Mouse (Mus musculus): ENCODE data around the gene 2010111I01Rik. TPM values are rescaled to one million over a fixed set of nuclear protein-coding genes. Genes with fewer than 3 reads are reported as not detected.
A peak's percentile ranks its signal among the peaks of the same experiment; 100 is the strongest.

The 2010111I01Rik gene
- polyA plus RNA-seq, 1 experiment from 2014 or later, result 31.8 TPM

GRCm38 (mm10) chr13:63252295-63253010 lies 287.8 kb downstream of the 2010111I01Rik start:
- H3K4me3 ChIP-seq (ENCODE audit: low read depth, low read length), result no peak overlapping the region
- no peak for DNase-seq (ENCODE audit: low spot score, missing footprints)
- no peak overlapping the region for H3K27ac ChIP-seq (ENCODE audit: low read depth, low read length)
- H3K36me3 ChIP-seq (ENCODE audit: control insufficient read depth, insufficient read depth, low read length), result no peaks in the 10 kb centered on the region
- H3K4me1 ChIP-seq (ENCODE audit: control insufficient read depth, insufficient read depth, low read length), result no peaks in the 10 kb centered on the region
- WGBS, result 91% methylated on average over 2 of the region's 2 CpGs
- H3K4me2 ChIP-seq, result no peak overlapping the region
- ATAC-seq (ENCODE audit: low FRiP score), result no peak
- H3K9ac ChIP-seq (ENCODE audit: low read length), result no peak overlapping the region
- no peaks in the 10 kb centered on the region for H3K27me3 ChIP-seq (ENCODE audit: control insufficient read depth, insufficient read depth, low read length)
- no peaks in the 10 kb centered on the region for H3K9me3 ChIP-seq (ENCODE audit: control insufficient read depth, low read length)

DNA sequence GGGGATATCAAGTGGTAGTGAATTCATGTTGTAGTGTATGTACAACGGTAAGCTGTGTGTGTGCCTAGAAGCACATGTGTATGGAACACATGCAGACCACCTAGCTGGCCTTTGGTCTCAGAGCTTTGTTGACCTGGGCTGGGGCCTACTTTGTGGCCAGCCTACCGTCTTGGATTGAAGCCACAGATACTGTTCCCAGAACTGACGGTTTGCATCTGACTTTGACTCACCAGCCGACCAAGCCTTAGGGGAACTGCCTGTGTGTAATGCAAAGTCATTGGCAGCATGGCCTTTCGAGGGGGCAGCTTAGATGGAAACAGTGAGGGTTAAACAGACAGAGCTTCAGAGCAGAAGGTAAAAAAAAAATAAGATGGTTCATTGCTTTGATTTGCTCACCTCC lies 288.5 kb downstream of the 2010111I01Rik start:
- H3K27ac ChIP-seq (ENCODE audit: low read depth, low read length), result no peak overlapping the region
- WGBS, result 87% methylated on average over 5 of the region's 5 CpGs
- H3K9ac ChIP-seq (ENCODE audit: low read length), result no peak overlapping the region
- no peak overlapping the region for H3K4me2 ChIP-seq
- H3K4me1 ChIP-seq (ENCODE audit: control insufficient read depth, insufficient read depth, low read length), result no peaks in the 10 kb centered on the region
- no peaks in the 10 kb centered on the region for H3K36me3 ChIP-seq (ENCODE audit: control insufficient read depth, insufficient read depth, low read length)
- no peak for DNase-seq (ENCODE audit: low spot score, missing footprints)
- H3K4me3 ChIP-seq (ENCODE audit: low read depth, low read length), result no peak overlapping the region
- no peaks in the 10 kb centered on the region for H3K27me3 ChIP-seq (ENCODE audit: control insufficient read depth, insufficient read depth, low read length)
- no peak for ATAC-seq (ENCODE audit: low FRiP score)
- no peaks in the 10 kb centered on the region for H3K9me3 ChIP-seq (ENCODE audit: control insufficient read depth, low read length)

GRCm38 (mm10) chr13:63253886-63254636 lies 289.4 kb downstream of the 2010111I01Rik start:
- no peak overlapping the region for H3K9ac ChIP-seq (ENCODE audit: low read length)
- no peaks in the 10 kb centered on the region for H3K36me3 ChIP-seq (ENCODE audit: control insufficient read depth, insufficient read depth, low read length)
- H3K27me3 ChIP-seq (ENCODE audit: control insufficient read depth, insufficient read depth, low read length), result no peaks in the 10 kb centered on the region
- no peak overlapping the region for H3K4me2 ChIP-seq
- ATAC-seq (ENCODE audit: low FRiP score) (no peak), DNase-seq (ENCODE audit: low spot score, missing footprints) (no peak)
- H3K9me3 ChIP-seq (ENCODE audit: control insufficient read depth, low read length), result no peaks in the 10 kb centered on the region
- H3K4me3 ChIP-seq (ENCODE audit: low read depth, low read length), result no peak overlapping the region
- WGBS, result 91% methylated on average over 7 of the region's 7 CpGs
- no peak overlapping the region for H3K27ac ChIP-seq (ENCODE audit: low read depth, low read length)
- H3K4me1 ChIP-seq (ENCODE audit: control insufficient read depth, insufficient read depth, low read length), result peaks cover under 1% of the 10 kb centered on the region

DNA sequence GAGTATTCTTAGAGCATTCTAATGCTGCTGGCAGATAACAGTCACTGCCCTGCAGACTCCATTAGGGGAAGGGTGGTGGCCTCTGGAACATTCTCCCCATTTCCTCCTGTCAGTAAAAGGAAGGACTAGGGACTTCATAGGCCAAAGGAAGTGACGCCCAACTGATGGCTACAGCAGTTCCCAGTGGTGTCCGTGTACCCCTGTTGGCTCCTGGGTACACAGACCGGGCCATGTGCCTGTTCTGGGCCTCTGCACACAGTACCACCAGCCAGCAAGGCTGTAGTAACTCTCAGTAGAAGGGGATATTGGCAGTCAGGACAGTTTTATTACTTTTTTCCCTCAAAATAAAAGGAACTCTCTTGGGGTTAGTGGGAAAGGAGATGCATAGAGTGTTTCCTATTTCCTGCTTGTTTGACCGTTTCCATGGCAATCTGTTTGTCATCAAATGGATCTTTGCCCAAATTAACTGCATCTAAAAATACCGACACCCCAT lies 290.9 kb downstream of the 2010111I01Rik start:
- Histone ChIP-seq H3K27me3 (ENCODE audit: control insufficient read depth, insufficient read depth, low read length) (no peaks in the 10 kb centered on the region), H3K36me3 (ENCODE audit: control insufficient read depth, insufficient read depth, low read length) (no peaks in the 10 kb centered on the region), H3K27ac (ENCODE audit: low read depth, low read length) (no peak overlapping the region), H3K4me3 (ENCODE audit: low read depth, low read length) (no peak overlapping the region), H3K9ac (ENCODE audit: low read length) (no peak overlapping the region), H3K9me3 (ENCODE audit: control insufficient read depth, low read length) (no peaks in the 10 kb centered on the region), H3K4me1 (ENCODE audit: control insufficient read depth, insufficient read depth, low read length) (peaks cover 13% of the 10 kb centered on the region), H3K4me2 (no peak overlapping the region)
- 90% methylated on average over 5 of the region's 5 CpGs for WGBS
- ATAC-seq (ENCODE audit: low FRiP score) (no peak), DNase-seq (ENCODE audit: low spot score, missing footprints) (no peak)

DNA sequence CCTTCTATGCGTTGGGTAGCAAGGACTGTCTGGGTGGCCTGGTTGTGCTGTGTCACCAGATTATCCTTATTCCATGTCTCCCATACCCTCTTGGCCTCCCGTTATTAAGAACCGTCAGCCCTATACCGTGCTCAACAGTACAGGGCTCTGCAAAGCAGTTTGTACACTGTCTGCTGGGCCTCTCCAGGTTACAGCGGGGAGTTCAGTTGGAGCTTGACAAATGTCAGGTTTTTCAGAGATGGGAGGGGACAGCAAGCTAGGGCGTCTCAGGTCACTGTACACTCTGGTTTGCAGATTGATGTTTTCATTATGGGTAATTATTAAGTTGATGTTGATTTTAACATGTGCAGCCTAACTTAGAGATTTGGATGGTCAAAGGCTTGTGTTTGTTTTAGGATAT lies 291.5 kb downstream of the 2010111I01Rik start:
- Histone ChIP-seq H3K4me1 (ENCODE audit: control insufficient read depth, insufficient read depth, low read length) (peaks cover 18% of the 10 kb centered on the region), H3K27me3 (ENCODE audit: control insufficient read depth, insufficient read depth, low read length) (no peaks in the 10 kb centered on the region), H3K36me3 (ENCODE audit: control insufficient read depth, insufficient read depth, low read length) (no peaks in the 10 kb centered on the region), H3K9ac (ENCODE audit: low read length) (no peak overlapping the region), H3K4me3 (ENCODE audit: low read depth, low read length) (no peak overlapping the region), H3K4me2 (no peak overlapping the region), H3K9me3 (ENCODE audit: control insufficient read depth, low read length) (no peaks in the 10 kb centered on the region), H3K27ac (ENCODE audit: low read depth, low read length) (no peak overlapping the region)
- DNase-seq (ENCODE audit: low spot score, missing footprints) (no peak), ATAC-seq (ENCODE audit: low FRiP score) (no peak)
- 92% methylated on average over 6 of the region's 6 CpGs for WGBS

DNA sequence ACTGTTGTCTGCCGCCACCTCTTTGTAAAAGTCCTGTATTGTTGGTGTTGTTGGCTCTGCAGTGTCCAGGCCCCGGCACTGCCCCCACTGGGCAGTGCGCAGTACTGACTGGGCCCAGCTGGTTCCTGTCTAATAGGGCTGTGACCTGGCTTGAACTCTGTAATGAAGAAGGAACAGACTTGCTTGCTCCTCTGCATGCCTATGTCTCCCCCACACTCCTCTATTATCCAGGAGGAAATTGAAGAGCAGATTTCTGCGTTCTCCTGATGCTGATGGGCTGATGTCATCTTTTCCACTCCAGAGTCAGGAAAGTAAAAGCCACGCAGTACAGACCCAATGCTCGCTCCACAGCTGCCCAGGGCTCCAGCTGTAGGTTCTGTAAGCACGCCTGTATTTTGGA lies 292.1 kb downstream of the 2010111I01Rik start:
- no peak for DNase-seq (ENCODE audit: low spot score, missing footprints)
- 79% methylated on average over 7 of the region's 7 CpGs for WGBS

DNA sequence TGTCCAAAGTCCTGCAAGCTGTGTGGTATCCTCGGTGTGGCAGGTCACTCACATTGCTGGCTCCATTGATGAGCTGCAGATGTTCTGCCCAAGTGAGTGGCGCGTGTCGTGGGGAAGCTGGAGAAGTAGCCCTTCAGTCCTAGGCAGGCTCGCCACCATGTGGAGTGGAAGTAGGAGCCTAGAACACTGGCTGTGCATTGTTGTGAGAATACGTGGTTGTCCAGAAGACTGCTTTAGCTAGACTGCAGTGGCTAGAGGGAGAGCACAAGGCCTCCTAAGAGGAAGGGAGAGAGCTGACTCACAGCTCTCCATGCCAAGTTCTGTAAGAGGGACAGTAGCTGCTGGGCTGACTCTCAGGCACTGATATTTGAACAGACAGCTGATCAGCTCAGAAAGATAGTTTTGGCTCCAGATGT lies 293.5 kb downstream of the 2010111I01Rik start:
- Histone ChIP-seq H3K36me3 (ENCODE audit: control insufficient read depth, insufficient read depth, low read length) (no peaks in the 10 kb centered on the region), H3K4me1 (ENCODE audit: control insufficient read depth, insufficient read depth, low read length) (peaks cover 20% of the 10 kb centered on the region), H3K9ac (ENCODE audit: low read length) (no peak overlapping the region), H3K9me3 (ENCODE audit: control insufficient read depth, low read length) (no peaks in the 10 kb centered on the region), H3K4me2 (no peak overlapping the region), H3K4me3 (ENCODE audit: low read depth, low read length) (no peak overlapping the region), H3K27ac (ENCODE audit: low read depth, low read length) (no peak overlapping the region), H3K27me3 (ENCODE audit: control insufficient read depth, insufficient read depth, low read length) (no peaks in the 10 kb centered on the region)
- no peak for DNase-seq (ENCODE audit: low spot score, missing footprints)
- ATAC-seq (ENCODE audit: low FRiP score), result no peak
- 78% methylated on average over 6 of the region's 6 CpGs for WGBS

More for the DNA sequence above, 292.1 kb downstream of the 2010111I01Rik start:
- no peak overlapping the region for H3K4me2 ChIP-seq
- no peaks in the 10 kb centered on the region for H3K36me3 ChIP-seq (ENCODE audit: control insufficient read depth, insufficient read depth, low read length)
- no peak overlapping the region for H3K27ac ChIP-seq (ENCODE audit: low read depth, low read length)
- H3K4me1 ChIP-seq (ENCODE audit: control insufficient read depth, insufficient read depth, low read length), result peaks cover 20% of the 10 kb centered on the region
- no peaks in the 10 kb centered on the region for H3K9me3 ChIP-seq (ENCODE audit: control insufficient read depth, low read length)
- H3K9ac ChIP-seq (ENCODE audit: low read length), result no peak overlapping the region
- ATAC-seq (ENCODE audit: low FRiP score), result peak; percentile 46
- H3K4me3 ChIP-seq (ENCODE audit: low read depth, low read length), result no peak overlapping the region
- H3K27me3 ChIP-seq (ENCODE audit: control insufficient read depth, insufficient read depth, low read length), result no peaks in the 10 kb centered on the region

GRCm38 (mm10) chr13:63258671-63259070 lies 294.0 kb downstream of the 2010111I01Rik start:
- Histone ChIP-seq H3K27ac (ENCODE audit: low read depth, low read length) (no peak overlapping the region), H3K9me3 (ENCODE audit: control insufficient read depth, low read length) (no peaks in the 10 kb centered on the region), H3K27me3 (ENCODE audit: control insufficient read depth, insufficient read depth, low read length) (no peaks in the 10 kb centered on the region), H3K4me3 (ENCODE audit: low read depth, low read length) (no peak overlapping the region), H3K4me1 (ENCODE audit: control insufficient read depth, insufficient read depth, low read length) (peaks cover 20% of the 10 kb centered on the region), H3K9ac (ENCODE audit: low read length) (no peak overlapping the region), H3K4me2 (no peak overlapping the region), H3K36me3 (ENCODE audit: control insufficient read depth, insufficient read depth, low read length) (no peaks in the 10 kb centered on the region)
- DNase-seq (ENCODE audit: low spot score, missing footprints), result no peak
- WGBS, result 91% methylated on average over 4 of the region's 4 CpGs
- no peak for ATAC-seq (ENCODE audit: low FRiP score)

DNA sequence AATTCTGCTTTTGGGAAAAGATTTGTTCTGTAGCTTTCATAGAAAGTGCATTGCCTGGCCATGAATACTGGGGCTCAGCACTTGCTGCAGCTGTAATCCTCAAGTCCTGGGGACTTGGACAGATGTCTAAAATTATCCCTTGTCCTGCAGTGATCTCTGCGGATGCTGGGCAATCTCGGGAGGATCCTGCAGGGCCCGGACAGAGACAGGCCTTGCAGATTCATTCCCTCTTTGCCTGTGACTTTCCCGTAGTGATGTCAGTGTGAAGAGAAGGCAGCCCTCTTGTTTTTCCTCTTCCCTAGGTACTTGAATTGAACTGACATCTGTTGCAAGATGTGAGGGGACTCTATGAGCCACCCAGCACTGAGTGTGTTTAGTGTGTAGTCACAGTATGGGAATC lies 295.4 kb downstream of the 2010111I01Rik start:
- H3K9me3 ChIP-seq (ENCODE audit: control insufficient read depth, low read length), result no peaks in the 10 kb centered on the region
- H3K36me3 ChIP-seq (ENCODE audit: control insufficient read depth, insufficient read depth, low read length), result 0 out of 2 replicates have a peak, but pooled peaks cover 2% of the 10 kb centered on the region
- no peak for DNase-seq (ENCODE audit: low spot score, missing footprints)
- 26% methylated on average over 4 of the region's 4 CpGs for WGBS
- no peak overlapping the region for H3K4me3 ChIP-seq (ENCODE audit: low read depth, low read length)
- peaks cover 20% of the 10 kb centered on the region for H3K4me1 ChIP-seq (ENCODE audit: control insufficient read depth, insufficient read depth, low read length)
- no peak overlapping the region for H3K4me2 ChIP-seq
- 0 out of 2 replicates have a peak, but pooled peaks have one; percentile 30 for ATAC-seq (ENCODE audit: low FRiP score)
- H3K9ac ChIP-seq (ENCODE audit: low read length), result 0 out of 2 replicates have a peak overlapping the region, but pooled peaks have one; percentile 7
- peak overlapping the region; percentile 57; the same call in 1 of the 2 replicates for H3K27ac ChIP-seq (ENCODE audit: low read depth, low read length)
- no peaks in the 10 kb centered on the region for H3K27me3 ChIP-seq (ENCODE audit: control insufficient read depth, insufficient read depth, low read length)
